Mouse (Mus musculus): ENCODE results near the gene Wdr81.
"Not testable (repeated sequence)": the region's sequence is repeated elsewhere in the genome, so short reads cannot be mapped to it uniquely, and the experiment has no call there.

Wdr81 gene

GRCm38 (mm10) chr11:75460844-75461742 is 6.6 kb upstream of the Wdr81 start, which contains the start of gene Tlcd2:
Gene Tlcd2, plus strand, starts transcription at chr11:75461715.
- in situ Hi-C loops (cut with MboI, MseI) = no loop called here

- in situ Hi-C loops (cut with MboI, MseI) = no loop called here
Measured at GRCm38 (mm10) chr11:75460103-75460843, 5.8 kb upstream of the Wdr81 start.

GRCm38 (mm10) chr11:75459751-75460102 is 5.2 kb upstream of the Wdr81 start:
- in situ Hi-C loops (cut with MboI, MseI) = no loop called here

- in situ Hi-C loops (cut with MboI, MseI) = no loop called here
Measured at GRCm38 (mm10) chr11:75459141-75459711, 4.7 kb upstream of the Wdr81 start.

- in situ Hi-C loops (cut with MboI, MseI) = no loop called here
Measured at GRCm38 (mm10) chr11:75458628-75459041, 4.1 kb upstream of the Wdr81 start.

GRCm38 (mm10) chr11:75458169-75458568 is 3.7 kb upstream of the Wdr81 start:
- in situ Hi-C loops (cut with MboI, MseI) = no loop called here

- in situ Hi-C loops (cut with MboI, MseI) = no loop called here
Measured at GRCm38 (mm10) chr11:75456440-75456871, 1.9 kb upstream of the Wdr81 start.

GRCm38 (mm10) chr11:75455971-75456370 is 1.5 kb upstream of the Wdr81 start:
- in situ Hi-C loops (cut with MboI, MseI) = not testable (repeated sequence)

- in situ Hi-C loops (cut with MboI, MseI) = no loop called here
Measured at GRCm38 (mm10) chr11:75455041-75455736, 672 bp upstream of the Wdr81 start.

GRCm38 (mm10) chr11:75452812-75453557 is 1.5 kb downstream of the Wdr81 start:
- in situ Hi-C loops (cut with MboI, MseI) = no loop called here

- in situ Hi-C loops (cut with MboI, MseI) = no loop called here
Measured at GRCm38 (mm10) chr11:75452081-75452480, 2.4 kb downstream of the Wdr81 start.

- in situ Hi-C loops (cut with MboI, MseI) = no loop called here
Measured at GRCm38 (mm10) chr11:75450936-75451335, 3.6 kb downstream of the Wdr81 start.

GRCm38 (mm10) chr11:75450304-75450908 is 4.1 kb downstream of the Wdr81 start:
- in situ Hi-C loops (cut with MboI, MseI) = no loop called here

GRCm38 (mm10) chr11:75449695-75450094 is 4.8 kb downstream of the Wdr81 start:
- in situ Hi-C loops (cut with MboI, MseI) = no loop called here

- in situ Hi-C loops (cut with MboI, MseI) = no loop called here
Measured at GRCm38 (mm10) chr11:75448575-75448974, 5.9 kb downstream of the Wdr81 start.

- in situ Hi-C loops (cut with MboI, MseI) = no loop called here
Measured at GRCm38 (mm10) chr11:75443711-75444110, 10.8 kb downstream of the Wdr81 start.

- in situ Hi-C loops (cut with MboI, MseI) = no loop called here
Measured at GRCm38 (mm10) chr11:75441601-75442000, 12.9 kb downstream of the Wdr81 start.

GRCm38 (mm10) chr11:75441034-75441433 is 13.5 kb downstream of the Wdr81 start:
- in situ Hi-C loops (cut with MboI, MseI) = no loop called here

- in situ Hi-C loops (cut with MboI, MseI) = no loop called here
Measured at GRCm38 (mm10) chr11:75439951-75440350, 14.6 kb downstream of the Wdr81 start.

- in situ Hi-C loops (cut with MboI, MseI) = no loop called here
Measured at GRCm38 (mm10) chr11:75439363-75439762, 15.2 kb downstream of the Wdr81 start, which contains the start of gene Serpinf2. Gene Serpinf2, minus strand, starts transcription at chr11:75439591.

Measured in T-helper 1 cell (primary cell).